Mouse (Mus musculus): ENCODE results near the gene BC030867. TPM values are rescaled to one million over a fixed set of nuclear protein-coding genes. Genes with fewer than 3 reads are reported as not detected.

BC030867 gene
- polyA plus RNA-seq, 1 experiment from 2014 or later: 6.3 TPM

DNA sequence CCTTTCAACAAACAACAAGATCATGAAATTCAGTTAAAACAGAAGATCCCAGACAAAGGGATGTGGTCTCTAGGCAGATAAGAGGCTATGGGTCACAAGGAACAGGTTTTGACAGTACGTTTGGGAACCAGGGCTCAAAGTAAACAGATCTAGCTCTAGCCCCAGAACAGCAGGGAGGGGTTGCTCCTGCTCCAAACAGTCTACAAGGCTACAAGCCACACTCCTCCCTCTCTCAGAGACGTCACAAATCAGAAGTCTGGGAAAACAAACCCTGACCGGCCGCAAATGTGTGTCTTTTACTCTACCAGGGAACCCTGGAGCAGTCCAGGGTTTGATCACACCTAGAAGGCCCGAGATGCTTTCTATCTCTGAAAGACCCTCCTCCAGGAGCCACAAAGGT is 37.7 kb upstream of the BC030867 start:
- no peak for DNase-seq (ENCODE audit: low spot score)
- Histone ChIP-seq H3K4me1 (ENCODE audit: control insufficient read depth, insufficient read depth, low read length) (peaks cover 26% of the 10 kb centered on the region), H3K36me3 (ENCODE audit: control insufficient read depth, insufficient read depth, low read length) (peaks cover 19% of the 10 kb centered on the region), H3K4me2 (ENCODE audit: low read length) (no peak overlapping the region), H3K9me3 (replicated peaks; ENCODE audit: control insufficient read depth, low read length) (no peaks in the 10 kb centered on the region), H3K9ac (ENCODE audit: low read length) (no peak overlapping the region), H3K27me3 (replicated peaks; ENCODE audit: control insufficient read depth, insufficient read depth, low read length) (no peaks in the 10 kb centered on the region), H3K27ac (ENCODE audit: low read depth, low read length) (no peak overlapping the region), H3K4me3 (ENCODE audit: low read depth, low read length) (no peak overlapping the region)
- ATAC-seq: no peak
- WGBS: 77% methylated on average over 5 of the region's 5 CpGs

DNA sequence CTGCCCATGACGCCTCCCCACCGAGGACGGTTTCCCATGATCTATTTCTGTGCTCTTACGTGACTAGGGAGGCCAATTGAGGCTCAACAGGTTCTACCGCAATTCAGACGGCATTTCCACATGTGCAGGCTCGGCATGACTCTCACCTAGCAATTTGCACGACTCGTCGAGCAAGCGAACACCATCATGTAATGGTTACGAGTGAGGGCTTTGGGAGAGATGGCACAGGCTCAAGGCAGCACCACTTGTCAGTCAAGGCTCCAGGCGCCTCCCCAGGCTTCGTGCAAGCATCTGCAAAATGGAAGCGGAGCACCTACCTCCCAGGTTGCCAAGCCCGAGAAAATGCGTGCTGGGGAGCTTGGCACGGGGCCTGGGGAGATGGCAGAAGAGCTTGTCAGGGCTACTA is 36.7 kb upstream of the BC030867 start:
- H3K27ac ChIP-seq (ENCODE audit: low read depth, low read length): no peak overlapping the region
- no peak overlapping the region for H3K9ac ChIP-seq (ENCODE audit: low read length)
- no peak overlapping the region for H3K4me2 ChIP-seq (ENCODE audit: low read length)
- DNase-seq (ENCODE audit: low spot score) (peak; percentile 32), ATAC-seq (no peak)
- no peak overlapping the region for H3K4me3 ChIP-seq (ENCODE audit: low read depth, low read length)
- no peaks in the 10 kb centered on the region for H3K27me3 ChIP-seq (replicated peaks; ENCODE audit: control insufficient read depth, insufficient read depth, low read length)
- peaks cover 10% of the 10 kb centered on the region for H3K36me3 ChIP-seq (ENCODE audit: control insufficient read depth, insufficient read depth, low read length)
- H3K9me3 ChIP-seq (replicated peaks; ENCODE audit: control insufficient read depth, low read length): no peaks in the 10 kb centered on the region
- peaks cover 30% of the 10 kb centered on the region for H3K4me1 ChIP-seq (ENCODE audit: control insufficient read depth, insufficient read depth, low read length)
- 52% methylated on average over 18 of the region's 18 CpGs for WGBS

DNA sequence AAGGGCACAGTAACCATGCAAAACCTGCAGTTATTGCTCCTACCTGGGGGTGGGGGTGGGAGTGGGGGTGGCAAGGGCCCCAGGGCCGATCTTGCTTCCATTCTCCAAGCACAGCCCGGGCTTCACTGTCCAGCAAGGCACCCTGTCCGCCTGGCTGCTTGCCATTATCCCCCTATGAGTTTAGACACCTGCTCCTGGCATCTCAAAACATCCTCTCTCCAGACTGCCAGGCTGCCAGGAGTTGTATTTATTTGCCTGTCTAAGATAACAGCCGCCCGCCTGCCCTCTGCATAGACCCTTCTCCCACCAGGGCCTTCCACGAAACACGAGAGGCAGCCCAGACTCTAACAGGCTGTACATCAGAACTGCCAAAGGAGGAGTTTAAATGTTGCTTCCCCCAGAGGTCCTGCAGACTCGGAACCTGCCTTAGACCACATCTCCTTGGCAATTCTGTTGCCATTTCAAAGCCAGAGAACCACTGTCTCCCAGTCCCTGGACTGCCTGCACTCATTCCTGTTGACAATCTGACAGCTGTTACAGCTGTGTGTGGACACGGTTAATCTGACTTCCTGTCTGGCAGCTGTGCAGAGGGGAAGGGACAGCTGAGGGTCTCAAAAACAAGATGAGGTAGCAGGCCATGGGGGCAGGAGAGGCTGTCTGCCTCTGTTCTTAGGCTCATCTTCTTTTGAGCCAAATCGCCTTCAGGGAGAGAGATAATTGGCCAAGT is 34.1 kb upstream of the BC030867 start:
- ATAC-seq (no peak), DNase-seq (ENCODE audit: low spot score) (no peak)
- Histone ChIP-seq H3K36me3 (ENCODE audit: control insufficient read depth, insufficient read depth, low read length) (peaks cover 14% of the 10 kb centered on the region; the same call in 1 of the 2 replicates), H3K4me2 (ENCODE audit: low read length) (no peak overlapping the region), H3K27ac (ENCODE audit: low read depth, low read length) (no peak overlapping the region), H3K4me1 (ENCODE audit: control insufficient read depth, insufficient read depth, low read length) (peaks cover 41% of the 10 kb centered on the region), H3K27me3 (replicated peaks; ENCODE audit: control insufficient read depth, insufficient read depth, low read length) (no peaks in the 10 kb centered on the region), H3K4me3 (ENCODE audit: low read depth, low read length) (no peak overlapping the region), H3K9ac (ENCODE audit: low read length) (no peak overlapping the region), H3K9me3 (replicated peaks; ENCODE audit: control insufficient read depth, low read length) (no peaks in the 10 kb centered on the region)
- 72% methylated on average over 10 of the region's 10 CpGs for WGBS

DNA sequence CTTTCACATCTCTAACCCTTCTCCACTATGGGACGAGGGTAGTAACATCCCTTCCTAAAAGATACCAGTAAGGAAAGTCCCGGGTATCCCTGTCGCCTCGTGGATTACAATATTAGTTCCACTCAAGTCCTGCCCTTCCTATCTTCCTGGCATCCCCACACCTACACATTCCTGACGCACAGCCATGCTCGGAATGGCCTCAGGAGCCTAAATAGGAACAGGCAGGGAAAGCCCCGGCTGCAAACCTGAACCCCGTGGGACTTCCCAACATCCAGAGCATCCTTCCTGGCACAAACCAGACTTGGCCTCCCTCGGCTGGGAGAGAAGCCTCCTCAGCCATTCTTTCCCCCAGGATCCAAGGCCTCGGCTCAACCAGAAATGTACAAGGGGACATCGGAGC is 33.2 kb upstream of the BC030867 start:
- no peak for DNase-seq (ENCODE audit: low spot score)
- Histone ChIP-seq H3K4me1 (ENCODE audit: control insufficient read depth, insufficient read depth, low read length) (peaks cover 45% of the 10 kb centered on the region), H3K9me3 (replicated peaks; ENCODE audit: control insufficient read depth, low read length) (no peaks in the 10 kb centered on the region), H3K27ac (ENCODE audit: low read depth, low read length) (no peak overlapping the region), H3K4me3 (ENCODE audit: low read depth, low read length) (no peak overlapping the region), H3K36me3 (ENCODE audit: control insufficient read depth, insufficient read depth, low read length) (peaks cover 14% of the 10 kb centered on the region; the same call in 1 of the 2 replicates), H3K4me2 (ENCODE audit: low read length) (no peak overlapping the region), H3K27me3 (replicated peaks; ENCODE audit: control insufficient read depth, insufficient read depth, low read length) (no peaks in the 10 kb centered on the region), H3K9ac (ENCODE audit: low read length) (no peak overlapping the region)
- WGBS: 80% methylated on average over 11 of the region's 11 CpGs
- no peak for ATAC-seq

DNA sequence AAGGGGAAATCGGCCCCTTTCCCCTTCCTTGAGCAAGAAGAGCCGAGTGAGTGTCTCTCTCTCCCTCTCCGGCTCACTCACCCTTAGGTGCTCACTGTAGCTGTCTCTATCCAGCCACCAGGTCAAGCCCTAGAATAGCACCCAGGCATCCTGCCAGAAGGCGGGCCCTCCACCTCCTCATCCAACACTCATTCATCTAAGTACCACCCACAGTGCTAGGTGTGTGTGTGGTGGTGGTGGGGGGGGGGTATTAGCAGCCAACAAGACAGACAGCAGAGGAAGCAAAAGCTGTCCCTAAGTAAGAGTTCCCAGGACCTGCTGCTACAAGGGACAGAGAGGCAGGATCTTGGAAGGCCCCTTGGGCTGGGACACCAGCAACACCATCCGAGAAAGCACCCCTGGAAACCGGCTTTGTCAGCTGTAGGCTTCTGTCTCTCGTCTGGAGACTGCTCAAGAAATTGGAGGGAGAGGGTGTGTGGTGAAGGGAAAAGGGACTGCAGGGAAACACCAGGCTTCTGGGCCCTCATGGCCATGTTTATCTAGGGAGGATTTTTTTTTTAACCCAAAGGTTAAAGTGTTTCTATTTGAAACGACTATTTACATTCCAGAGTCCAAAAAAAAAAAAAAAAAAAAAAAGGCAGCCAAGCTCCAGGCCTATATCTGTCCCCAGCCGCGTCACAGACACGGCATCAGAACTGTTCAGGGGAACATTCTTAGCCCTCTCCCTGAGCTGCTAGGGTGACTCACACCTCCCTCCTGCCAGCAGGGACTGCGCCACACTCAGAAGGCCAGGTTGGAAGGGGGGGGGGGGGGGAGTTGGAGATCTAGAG is 32.4 kb upstream of the BC030867 start:
- no peaks in the 10 kb centered on the region for H3K9me3 ChIP-seq (replicated peaks; ENCODE audit: control insufficient read depth, low read length)
- peak overlapping the region; percentile 7; the same call in 1 of the 2 replicates for H3K4me2 ChIP-seq (ENCODE audit: low read length)
- WGBS: 57% methylated on average over 12 of the region's 12 CpGs
- H3K27ac ChIP-seq (ENCODE audit: low read depth, low read length): no peak overlapping the region
- ATAC-seq (no peak), DNase-seq (ENCODE audit: low spot score) (no peak)
- peak overlapping the region; percentile 18; the same call in 1 of the 2 replicates for H3K9ac ChIP-seq (ENCODE audit: low read length)
- H3K4me1 ChIP-seq (ENCODE audit: control insufficient read depth, insufficient read depth, low read length): peaks cover 45% of the 10 kb centered on the region
- H3K4me3 ChIP-seq (ENCODE audit: low read depth, low read length): no peak overlapping the region
- H3K27me3 ChIP-seq (replicated peaks; ENCODE audit: control insufficient read depth, insufficient read depth, low read length): no peaks in the 10 kb centered on the region
- H3K36me3 ChIP-seq (ENCODE audit: control insufficient read depth, insufficient read depth, low read length): peaks cover 21% of the 10 kb centered on the region; the same call in 1 of the 2 replicates

DNA sequence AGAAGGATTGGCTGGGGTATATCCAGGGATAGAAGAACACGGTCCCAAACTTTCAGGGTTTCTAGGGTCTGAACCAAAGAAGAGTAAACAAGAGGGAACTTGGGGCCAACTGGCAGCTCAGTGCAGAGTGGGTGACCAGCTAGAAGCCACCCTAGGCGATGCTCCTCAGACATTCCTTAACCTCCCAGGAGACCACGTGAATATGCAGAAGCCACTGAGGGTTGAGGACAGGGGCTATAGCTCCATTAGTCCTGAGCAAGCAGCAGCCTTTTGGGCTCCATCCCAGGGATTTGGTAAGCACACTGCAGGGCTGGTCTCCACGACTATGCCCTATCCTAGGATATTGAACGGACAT is 31.8 kb upstream of the BC030867 start:
- H3K4me2 ChIP-seq (ENCODE audit: low read length): 0 out of 2 replicates have a peak overlapping the region, but pooled peaks have one; percentile 7
- no peaks in the 10 kb centered on the region for H3K9me3 ChIP-seq (replicated peaks; ENCODE audit: control insufficient read depth, low read length)
- DNase-seq (ENCODE audit: low spot score) (no peak), ATAC-seq (no peak)
- peaks cover 45% of the 10 kb centered on the region for H3K4me1 ChIP-seq (ENCODE audit: control insufficient read depth, insufficient read depth, low read length)
- peaks cover 27% of the 10 kb centered on the region for H3K36me3 ChIP-seq (ENCODE audit: control insufficient read depth, insufficient read depth, low read length)
- no peak overlapping the region for H3K4me3 ChIP-seq (ENCODE audit: low read depth, low read length)
- no peak overlapping the region for H3K27ac ChIP-seq (ENCODE audit: low read depth, low read length)
- no peaks in the 10 kb centered on the region for H3K27me3 ChIP-seq (replicated peaks; ENCODE audit: control insufficient read depth, insufficient read depth, low read length)
- 67% methylated on average over 5 of the region's 5 CpGs for WGBS
- no peak overlapping the region for H3K9ac ChIP-seq (ENCODE audit: low read length)

DNA sequence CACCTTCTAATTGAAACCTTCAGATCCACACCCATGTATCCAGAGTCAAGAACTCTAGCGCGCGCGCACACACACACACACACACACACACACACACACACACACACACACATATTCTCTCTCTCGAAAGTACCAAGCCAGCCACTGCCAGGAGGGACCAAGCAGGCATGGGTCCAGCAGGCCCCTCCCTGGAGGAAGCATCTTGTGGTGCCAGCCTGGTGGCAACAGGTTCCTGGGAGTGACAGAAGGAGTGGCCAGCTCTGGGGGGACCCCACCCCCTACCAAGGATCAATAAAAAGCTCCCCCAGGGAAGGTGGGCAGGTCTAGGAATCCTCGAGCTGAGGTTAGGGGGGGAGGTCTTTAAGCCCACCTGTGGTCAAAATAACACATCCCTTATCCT is 31.3 kb upstream of the BC030867 start:
- DNase-seq (ENCODE audit: low spot score) (no peak), ATAC-seq (no peak)
- H3K9ac ChIP-seq (ENCODE audit: low read length): no peak overlapping the region
- no peak overlapping the region for H3K4me3 ChIP-seq (ENCODE audit: low read depth, low read length)
- H3K36me3 ChIP-seq (ENCODE audit: control insufficient read depth, insufficient read depth, low read length): peaks cover 29% of the 10 kb centered on the region
- peaks cover 42% of the 10 kb centered on the region for H3K4me1 ChIP-seq (ENCODE audit: control insufficient read depth, insufficient read depth, low read length)
- WGBS: 73% methylated on average over 6 of the region's 6 CpGs
- peak overlapping the region; percentile 56; the same call in 1 of the 2 replicates for H3K4me2 ChIP-seq (ENCODE audit: low read length)
- H3K9me3 ChIP-seq (replicated peaks; ENCODE audit: control insufficient read depth, low read length): no peaks in the 10 kb centered on the region
- H3K27ac ChIP-seq (ENCODE audit: low read depth, low read length): no peak overlapping the region
- H3K27me3 ChIP-seq (replicated peaks; ENCODE audit: control insufficient read depth, insufficient read depth, low read length): no peaks in the 10 kb centered on the region

DNA sequence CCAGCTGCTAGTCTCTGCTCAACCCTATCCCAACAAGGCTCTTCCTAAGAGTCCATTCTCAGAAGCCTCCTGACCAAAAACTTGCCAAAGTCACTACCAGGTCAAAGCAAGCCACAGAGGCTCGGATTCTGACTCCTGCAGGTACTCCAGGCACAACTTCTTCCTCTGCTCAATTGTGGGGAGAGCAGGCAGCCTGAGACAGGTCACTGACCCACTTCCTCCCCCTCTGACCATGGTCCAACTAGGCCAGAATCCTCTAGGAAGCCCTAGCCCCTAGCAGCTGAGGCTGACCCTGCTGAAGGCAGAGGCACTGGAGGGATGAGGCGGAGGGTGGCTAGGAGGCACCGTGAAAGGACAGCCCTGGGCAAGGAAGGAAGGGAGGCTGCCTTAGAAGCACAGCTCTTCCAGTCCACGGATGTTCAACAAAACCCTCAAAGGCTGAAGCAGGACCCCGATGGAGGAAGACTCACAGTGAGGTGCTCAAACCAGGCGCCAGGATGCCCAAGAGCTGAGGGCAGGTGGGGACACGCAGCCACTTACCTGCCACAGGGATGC is 30.7 kb upstream of the BC030867 start:
- Histone ChIP-seq H3K27me3 (replicated peaks; ENCODE audit: control insufficient read depth, insufficient read depth, low read length) (no peaks in the 10 kb centered on the region), H3K9ac (ENCODE audit: low read length) (peak overlapping the region; percentile 56), H3K4me2 (ENCODE audit: low read length) (peak overlapping the region; percentile 56), H3K4me3 (ENCODE audit: low read depth, low read length) (peak overlapping the region; percentile 18), H3K27ac (ENCODE audit: low read depth, low read length) (peak overlapping the region; percentile 86), H3K9me3 (replicated peaks; ENCODE audit: control insufficient read depth, low read length) (no peaks in the 10 kb centered on the region), H3K36me3 (ENCODE audit: control insufficient read depth, insufficient read depth, low read length) (peaks cover 34% of the 10 kb centered on the region), H3K4me1 (ENCODE audit: control insufficient read depth, insufficient read depth, low read length) (peaks cover 41% of the 10 kb centered on the region)
- ATAC-seq (no peak), DNase-seq (ENCODE audit: low spot score) (no peak)
- WGBS: 79% methylated on average over 7 of the region's 7 CpGs

All from forebrain, embryonic 14.5 days (tissue).